Mouse (Mus musculus): ENCODE data around the gene Ccr6. TPM values are rescaled to one million over a fixed set of nuclear protein-coding genes. Genes with fewer than 3 reads are reported as not detected.

Gene Ccr6
- polyA plus RNA-seq, 1 experiment, result 43.7 TPM

DNA sequence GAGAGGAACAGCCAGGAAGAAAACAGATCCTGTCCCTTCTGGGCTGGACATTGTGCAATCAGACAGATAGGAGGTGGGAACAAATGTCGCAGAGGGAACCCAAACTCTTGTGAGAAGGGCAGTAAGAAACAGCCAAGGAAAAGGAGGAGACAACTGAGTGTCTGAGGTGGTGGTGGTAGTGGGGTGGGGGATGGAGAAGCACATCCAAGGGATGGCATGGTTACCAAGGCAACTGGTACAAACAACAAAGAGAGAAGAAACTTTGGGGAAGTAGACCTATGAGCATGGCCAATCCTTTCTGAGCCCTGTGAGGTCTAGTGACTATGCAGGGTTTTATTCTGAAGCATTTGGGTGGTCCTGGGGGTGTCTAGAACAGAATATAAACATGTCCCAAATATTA is 21.5 kb upstream of the Ccr6 start:
- Histone ChIP-seq H3K27ac (ENCODE audit: insufficient read depth, low read length) (no peak overlapping the region), H3K4me1 (ENCODE audit: control insufficient read depth, insufficient read depth, insufficient read length) (peaks cover 12% of the 10 kb centered on the region; the same call in 1 of the 2 replicates), H3K36me3 (ENCODE audit: control insufficient read depth, insufficient read depth, low read length) (no peaks in the 10 kb centered on the region), H3K27me3 (ENCODE audit: control insufficient read depth, insufficient read depth, low read length) (no peaks in the 10 kb centered on the region), H3K4me3 (ENCODE audit: extremely low read depth, insufficient read depth, insufficient read length) (no peak overlapping the region)
- TF ChIP-seq CTCF (IDR thresholded peaks at IDR 0.05; ENCODE audit: extremely low read depth, insufficient read depth, insufficient read length, insufficient replicate concordance) (no peak), POLR2A (IDR thresholded peaks at IDR 0.05; ENCODE audit: low read depth, low read length) (no peak)
- WGBS, result 23% methylated on average over 1 of the region's 1 CpGs
- DNase-seq (ENCODE audit: low read depth in 1 of 2, low spot score in 2 of 2), result no peak

DNA sequence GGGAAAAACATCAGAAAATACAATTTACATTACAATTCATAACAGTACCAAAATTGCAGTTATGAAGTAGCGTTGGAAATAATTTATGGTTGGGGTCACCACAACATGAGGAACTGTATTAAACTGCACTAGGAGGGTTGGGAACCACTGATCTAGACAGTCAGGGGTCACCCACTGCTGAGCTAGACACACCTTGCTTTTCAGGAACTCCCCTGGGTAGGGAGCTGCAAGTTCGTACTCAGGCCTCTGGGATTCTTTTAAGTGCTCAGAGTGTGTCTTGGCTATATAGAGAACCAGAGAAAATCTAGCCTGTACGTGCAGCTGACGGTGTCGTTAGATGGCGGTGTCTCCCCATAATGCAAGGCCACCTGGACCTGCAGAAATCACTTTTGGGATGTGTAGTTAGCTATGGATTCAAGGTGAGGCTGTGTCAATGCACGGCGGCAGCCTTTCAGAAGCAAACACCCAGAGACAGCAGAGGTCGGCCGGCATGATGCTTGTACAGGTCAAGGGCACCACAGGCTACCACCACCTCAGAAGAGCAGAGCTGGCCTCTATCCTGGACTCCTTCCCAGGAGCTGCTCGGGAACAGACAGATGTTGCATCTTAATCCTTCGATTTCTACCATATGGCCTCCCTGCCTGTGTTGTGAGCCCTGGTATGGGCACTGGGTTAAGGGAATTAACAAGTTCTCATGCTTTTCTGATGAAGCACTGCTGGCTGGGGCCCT is 20.7 kb upstream of the Ccr6 start:
- H3K4me3 ChIP-seq (ENCODE audit: extremely low read depth, insufficient read depth, insufficient read length), result no peak overlapping the region
- no peaks in the 10 kb centered on the region for H3K27me3 ChIP-seq (ENCODE audit: control insufficient read depth, insufficient read depth, low read length)
- WGBS, result 89% methylated on average over 12 of the region's 12 CpGs
- no peaks in the 10 kb centered on the region for H3K36me3 ChIP-seq (ENCODE audit: control insufficient read depth, insufficient read depth, low read length)
- peaks cover 7% of the 10 kb centered on the region; the same call in 1 of the 2 replicates for H3K4me1 ChIP-seq (ENCODE audit: control insufficient read depth, insufficient read depth, insufficient read length)
- TF ChIP-seq CTCF (IDR thresholded peaks at IDR 0.05; ENCODE audit: extremely low read depth, insufficient read depth, insufficient read length, insufficient replicate concordance) (no peak), POLR2A (IDR thresholded peaks at IDR 0.05; ENCODE audit: low read depth, low read length) (no peak)
- H3K27ac ChIP-seq (ENCODE audit: insufficient read depth, low read length), result no peak overlapping the region
- DNase-seq (ENCODE audit: low read depth in 1 of 2, low spot score in 2 of 2), result peak in 1 of 2 experiments; percentile 1

DNA sequence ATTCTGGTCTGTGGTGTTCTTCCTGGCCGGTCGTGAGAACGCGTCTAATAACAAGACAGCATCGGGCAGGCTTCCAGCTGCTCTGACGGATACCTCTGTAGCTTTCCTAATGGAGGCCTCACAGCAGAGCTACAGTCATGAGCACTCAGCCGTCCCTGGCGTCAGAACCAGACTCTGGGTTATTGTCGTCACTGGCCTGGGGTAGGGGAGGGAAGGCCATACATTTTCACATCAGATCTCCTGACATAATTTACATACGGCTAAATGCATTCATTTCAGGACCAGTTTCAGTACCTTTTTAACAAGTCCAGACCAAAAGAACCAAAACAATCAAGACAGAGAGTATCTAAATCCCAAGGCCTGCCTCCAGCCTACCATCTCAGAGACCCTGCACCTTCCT is 12.6 kb upstream of the Ccr6 start:
- H3K27ac ChIP-seq (ENCODE audit: insufficient read depth, low read length), result peak overlapping the region; percentile 97
- TF ChIP-seq POLR2A (IDR thresholded peaks at IDR 0.05; ENCODE audit: low read depth, low read length) (no peak), CTCF (IDR thresholded peaks at IDR 0.05; ENCODE audit: extremely low read depth, insufficient read depth, insufficient read length, insufficient replicate concordance) (no peak)
- WGBS, result 89% methylated on average over 10 of the region's 10 CpGs
- H3K4me3 ChIP-seq (ENCODE audit: extremely low read depth, insufficient read depth, insufficient read length), result no peak overlapping the region
- no peak for DNase-seq (ENCODE audit: low read depth in 1 of 2, low spot score in 2 of 2)
- peaks cover 33% of the 10 kb centered on the region; the same call in 1 of the 2 replicates for H3K4me1 ChIP-seq (ENCODE audit: control insufficient read depth, insufficient read depth, insufficient read length)
- no peaks in the 10 kb centered on the region for H3K36me3 ChIP-seq (ENCODE audit: control insufficient read depth, insufficient read depth, low read length)
- H3K27me3 ChIP-seq (ENCODE audit: control insufficient read depth, insufficient read depth, low read length), result no peaks in the 10 kb centered on the region

DNA sequence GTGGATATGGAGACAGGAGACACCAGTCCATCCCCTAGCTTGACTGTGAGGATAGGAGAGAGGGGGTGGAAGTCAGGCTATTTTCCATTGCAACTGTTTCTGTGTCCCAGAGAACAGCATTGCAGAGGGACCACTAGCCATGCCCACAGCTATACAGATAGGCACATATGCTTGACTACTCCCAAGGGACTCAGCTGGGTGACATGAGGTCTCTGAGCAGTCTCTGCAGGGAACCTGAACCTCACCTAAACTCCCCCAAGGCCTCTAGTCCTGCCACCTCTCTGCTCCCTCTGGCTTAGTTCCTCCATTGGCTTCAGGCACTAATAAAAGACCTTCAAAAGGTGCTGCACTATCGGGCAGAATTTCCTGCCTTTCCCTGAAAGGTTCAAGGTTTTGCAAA is 11.8 kb upstream of the Ccr6 start:
- peak in 1 of 2 experiments; percentile 25 for DNase-seq (ENCODE audit: low read depth in 1 of 2, low spot score in 2 of 2)
- no peaks in the 10 kb centered on the region for H3K36me3 ChIP-seq (ENCODE audit: control insufficient read depth, insufficient read depth, low read length)
- TF ChIP-seq POLR2A (IDR thresholded peaks at IDR 0.05; ENCODE audit: low read depth, low read length), result no peak
- TF ChIP-seq CTCF (IDR thresholded peaks at IDR 0.05; ENCODE audit: extremely low read depth, insufficient read depth, insufficient read length, insufficient replicate concordance), result no peak
- H3K4me1 ChIP-seq (ENCODE audit: control insufficient read depth, insufficient read depth, insufficient read length), result peaks cover 33% of the 10 kb centered on the region; the same call in 1 of the 2 replicates
- H3K27ac ChIP-seq (ENCODE audit: insufficient read depth, low read length), result peak overlapping the region; percentile 97
- 61% methylated on average over 1 of the region's 1 CpGs for WGBS
- H3K27me3 ChIP-seq (ENCODE audit: control insufficient read depth, insufficient read depth, low read length), result no peaks in the 10 kb centered on the region
- H3K4me3 ChIP-seq (ENCODE audit: extremely low read depth, insufficient read depth, insufficient read length), result no peak overlapping the region

DNA sequence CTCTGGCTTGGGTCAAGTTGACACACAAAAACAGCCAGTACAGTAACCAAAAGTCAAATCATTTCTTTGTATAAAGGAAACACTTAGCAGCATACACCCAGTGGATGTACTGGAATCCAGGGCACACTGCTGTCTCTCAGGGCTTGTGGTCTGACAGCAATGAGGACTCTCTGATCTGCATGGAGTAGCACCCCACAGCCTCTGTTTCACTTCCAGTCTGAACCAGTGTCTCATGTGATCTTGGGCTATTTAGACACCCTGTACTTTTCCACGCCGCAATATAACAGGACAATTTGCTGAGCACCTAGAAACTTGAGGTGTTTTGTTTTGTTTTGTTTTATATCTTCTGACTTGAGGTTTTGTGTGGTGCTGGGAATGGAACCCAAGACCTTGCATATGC is 10.7 kb upstream of the Ccr6 start:
- Histone ChIP-seq H3K4me1 (ENCODE audit: control insufficient read depth, insufficient read depth, insufficient read length) (peaks cover 38% of the 10 kb centered on the region; the same call in 1 of the 2 replicates), H3K27ac (ENCODE audit: insufficient read depth, low read length) (peak overlapping the region; percentile 97), H3K36me3 (ENCODE audit: control insufficient read depth, insufficient read depth, low read length) (no peaks in the 10 kb centered on the region), H3K4me3 (ENCODE audit: extremely low read depth, insufficient read depth, insufficient read length) (no peak overlapping the region), H3K27me3 (ENCODE audit: control insufficient read depth, insufficient read depth, low read length) (no peaks in the 10 kb centered on the region)
- TF ChIP-seq POLR2A (IDR thresholded peaks at IDR 0.05; ENCODE audit: low read depth, low read length) (no peak), CTCF (IDR thresholded peaks at IDR 0.05; ENCODE audit: extremely low read depth, insufficient read depth, insufficient read length, insufficient replicate concordance) (no peak)
- DNase-seq (ENCODE audit: low read depth in 1 of 2, low spot score in 2 of 2), result peak in 1 of 2 experiments; percentile 20
- 33% methylated on average over 2 of the region's 2 CpGs for WGBS

DNA sequence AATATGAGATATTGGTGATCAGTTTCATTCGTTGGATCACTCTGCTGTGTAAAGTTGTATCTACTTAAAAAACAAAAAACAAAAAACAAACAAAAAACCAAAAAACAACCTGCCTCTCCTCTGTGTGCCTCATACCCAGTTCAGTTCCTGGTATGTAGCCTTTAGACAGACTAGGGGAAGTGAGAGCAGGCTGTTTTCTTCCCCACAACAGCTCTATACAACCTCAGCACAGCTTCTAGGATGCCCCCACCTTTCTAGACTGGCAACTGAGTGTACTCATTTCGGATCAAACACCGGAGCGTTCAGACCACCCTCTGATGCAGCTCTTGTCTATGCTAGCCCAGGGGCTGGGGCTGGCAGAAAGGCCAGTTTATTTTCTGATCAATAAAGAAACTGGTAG is 10.1 kb upstream of the Ccr6 start:
- DNase-seq (ENCODE audit: low read depth in 1 of 2, low spot score in 2 of 2), result peak in 1 of 2 experiments; percentile 7
- Histone ChIP-seq H3K4me3 (ENCODE audit: extremely low read depth, insufficient read depth, insufficient read length) (no peak overlapping the region), H3K4me1 (ENCODE audit: control insufficient read depth, insufficient read depth, insufficient read length) (peaks cover 42% of the 10 kb centered on the region; the same call in 1 of the 2 replicates), H3K36me3 (ENCODE audit: control insufficient read depth, insufficient read depth, low read length) (no peaks in the 10 kb centered on the region), H3K27ac (ENCODE audit: insufficient read depth, low read length) (peak overlapping the region; percentile 97), H3K27me3 (ENCODE audit: control insufficient read depth, insufficient read depth, low read length) (no peaks in the 10 kb centered on the region)
- no peak for TF ChIP-seq CTCF (IDR thresholded peaks at IDR 0.05; ENCODE audit: extremely low read depth, insufficient read depth, insufficient read length, insufficient replicate concordance)
- TF ChIP-seq POLR2A (IDR thresholded peaks at IDR 0.05; ENCODE audit: low read depth, low read length), result no peak
- WGBS, result 48% methylated on average over 4 of the region's 4 CpGs

DNA sequence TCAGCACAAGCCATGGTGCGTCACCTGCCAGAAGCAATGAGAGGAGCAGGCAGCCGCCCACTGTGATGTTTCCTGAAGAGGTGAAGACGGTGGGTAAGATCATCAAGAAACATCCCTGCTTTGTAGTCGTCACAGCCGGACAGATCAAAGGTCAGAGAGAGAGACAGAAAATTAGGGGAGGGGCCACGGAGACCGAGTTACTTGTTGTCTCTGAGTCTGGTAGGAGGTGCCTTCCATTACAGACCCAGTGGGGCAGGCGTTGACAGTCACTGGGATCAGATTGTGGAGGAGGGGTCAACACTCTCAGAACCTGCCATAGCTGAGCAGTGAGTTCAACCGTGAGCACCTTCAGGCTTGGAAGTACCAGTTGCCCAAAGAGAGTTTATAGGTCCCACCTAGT is 7.2 kb upstream of the Ccr6 start:
- Histone ChIP-seq H3K4me3 (ENCODE audit: extremely low read depth, insufficient read depth, insufficient read length) (no peak overlapping the region), H3K36me3 (ENCODE audit: control insufficient read depth, insufficient read depth, low read length) (no peaks in the 10 kb centered on the region), H3K27me3 (ENCODE audit: control insufficient read depth, insufficient read depth, low read length) (no peaks in the 10 kb centered on the region), H3K4me1 (ENCODE audit: control insufficient read depth, insufficient read depth, insufficient read length) (peaks cover 54% of the 10 kb centered on the region; the same call in 1 of the 2 replicates), H3K27ac (ENCODE audit: insufficient read depth, low read length) (no peak overlapping the region)
- TF ChIP-seq CTCF (IDR thresholded peaks at IDR 0.05; ENCODE audit: extremely low read depth, insufficient read depth, insufficient read length, insufficient replicate concordance) (no peak), POLR2A (IDR thresholded peaks at IDR 0.05; ENCODE audit: low read depth, low read length) (no peak)
- no peak for DNase-seq (ENCODE audit: low read depth in 1 of 2, low spot score in 2 of 2)
- WGBS, result 80% methylated on average over 9 of the region's 9 CpGs

All from spleen, adult 2 months (tissue).